Mouse (Mus musculus): Measurements from ENCODE around the gene Sf1. TPM values are rescaled to one million over a fixed set of nuclear protein-coding genes. Genes with fewer than 3 reads are reported as not detected.

The Sf1 gene
- polyA plus RNA-seq, 1 experiment from 2014 or later: 132 TPM

GRCm38 (mm10) chr19:6383470-6383869 lies 20.0 kb downstream of the Sf1 start:
- Histone ChIP-seq H3K4me1 (ENCODE audit: insufficient read depth, low read length) (peaks cover 45% of the 10 kb centered on the region), H3K27me3 (ENCODE audit: insufficient read depth, low read length) (no peaks in the 10 kb centered on the region), H3K36me3 (ENCODE audit: insufficient read depth, low read length) (peaks cover 3% of the 10 kb centered on the region), H3K9ac (replicated peaks; ENCODE audit: low read length) (no peak overlapping the region), H3K4me3 (ENCODE audit: low read length) (no peak overlapping the region), H3K4me2 (replicated peaks; ENCODE audit: low read depth, low read length) (no peak overlapping the region), H3K9me3 (ENCODE audit: low read length) (no peaks in the 10 kb centered on the region), H3K27ac (ENCODE audit: low read length) (peak overlapping the region; percentile 72)
- WGBS: 31% methylated on average over 5 of the region's 5 CpGs
- peak; percentile 41; the same call in 1 of the 2 replicates for ATAC-seq (ENCODE audit: low FRiP score, low TSS enrichment)

DNA sequence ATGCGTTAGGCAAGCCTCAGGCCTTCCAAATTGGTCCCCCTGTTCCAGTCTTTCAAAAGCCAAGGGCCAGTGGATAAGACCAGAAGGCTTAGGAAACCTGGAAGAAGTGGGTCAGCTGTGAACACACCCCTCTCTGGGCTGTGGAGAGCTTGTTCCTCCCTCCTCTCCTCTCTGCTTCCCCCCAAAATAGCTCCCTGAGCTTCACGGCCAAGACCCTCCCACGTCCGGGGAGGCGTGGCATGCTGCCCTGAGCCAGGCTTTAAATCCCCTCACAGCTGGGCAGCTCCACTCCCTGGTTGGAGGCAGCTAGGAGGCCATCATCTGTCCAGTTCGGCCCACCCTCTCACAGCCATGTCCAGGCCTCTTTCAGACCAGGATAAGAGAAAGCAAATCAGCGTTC lies 20.6 kb downstream of the Sf1 start, which contains the start of gene Pygm:
Gene Pygm, plus strand, starts transcription at position 272 of the 400 bp plus-strand sequence.
- Histone ChIP-seq H3K27ac (ENCODE audit: low read length) (peak within 1 kb of the TSS; percentile 72), H3K4me3 (ENCODE audit: low read length) (peak within 1 kb of the TSS; percentile 20), H3K27me3 (ENCODE audit: insufficient read depth, low read length) (no peaks in the 10 kb centered on the region), H3K36me3 (ENCODE audit: insufficient read depth, low read length) (no peaks in the 10 kb centered on the region), H3K4me2 (replicated peaks; ENCODE audit: low read depth, low read length) (peak within 1 kb of the TSS; percentile 45), H3K9me3 (ENCODE audit: low read length) (no peaks in the 10 kb centered on the region), H3K9ac (replicated peaks; ENCODE audit: low read length) (peak within 1 kb of the TSS; percentile 9), H3K4me1 (ENCODE audit: insufficient read depth, low read length) (peaks cover 48% of the 10 kb centered on the region)
- WGBS: 12% methylated on average over 7 of the region's 7 CpGs
- peak; percentile 62 for ATAC-seq (ENCODE audit: low FRiP score, low TSS enrichment)

GRCm38 (mm10) chr19:6384954-6385353 lies 21.5 kb downstream of the Sf1 start:
- Histone ChIP-seq H3K4me3 (ENCODE audit: low read length) (peak overlapping the region; percentile 20), H3K4me2 (replicated peaks; ENCODE audit: low read depth, low read length) (peak overlapping the region; percentile 45), H3K36me3 (ENCODE audit: insufficient read depth, low read length) (no peaks in the 10 kb centered on the region), H3K9ac (replicated peaks; ENCODE audit: low read length) (peak overlapping the region; percentile 9), H3K27me3 (ENCODE audit: insufficient read depth, low read length) (no peaks in the 10 kb centered on the region), H3K9me3 (ENCODE audit: low read length) (no peaks in the 10 kb centered on the region), H3K4me1 (ENCODE audit: insufficient read depth, low read length) (peaks cover 57% of the 10 kb centered on the region), H3K27ac (ENCODE audit: low read length) (peak overlapping the region; percentile 72)
- no peak; the same call in 1 of the 2 replicates for ATAC-seq (ENCODE audit: low FRiP score, low TSS enrichment)
- 42% methylated on average over 11 of the region's 11 CpGs for WGBS

DNA sequence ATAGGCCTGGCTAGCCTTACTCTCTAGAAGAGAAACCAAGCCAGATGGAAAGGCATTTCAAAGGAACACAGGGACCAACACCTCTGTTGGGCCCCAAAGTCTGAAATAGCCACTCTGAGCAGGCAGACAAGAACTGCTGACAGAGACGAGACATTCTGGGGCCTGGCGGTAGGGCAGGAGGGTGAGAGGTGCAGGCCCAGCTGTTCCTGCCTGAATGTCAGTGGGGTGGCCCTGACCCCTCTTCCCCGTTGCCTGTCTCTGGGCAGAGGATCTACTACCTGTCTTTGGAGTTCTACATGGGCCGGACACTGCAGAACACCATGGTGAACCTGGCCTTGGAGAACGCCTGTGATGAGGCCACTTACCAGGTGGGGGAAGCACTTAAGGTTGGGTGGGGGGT lies 21.9 kb downstream of the Sf1 start:
- WGBS: 67% methylated on average over 5 of the region's 5 CpGs

GRCm38 (mm10) chr19:6385821-6386220 lies 22.3 kb downstream of the Sf1 start:
- Histone ChIP-seq H3K36me3 (ENCODE audit: insufficient read depth, low read length) (no peaks in the 10 kb centered on the region), H3K4me1 (ENCODE audit: insufficient read depth, low read length) (peaks cover 59% of the 10 kb centered on the region), H3K27me3 (ENCODE audit: insufficient read depth, low read length) (no peaks in the 10 kb centered on the region), H3K4me2 (replicated peaks; ENCODE audit: low read depth, low read length) (peak overlapping the region; percentile 45), H3K9ac (replicated peaks; ENCODE audit: low read length) (no peak overlapping the region), H3K27ac (ENCODE audit: low read length) (no peak overlapping the region), H3K9me3 (ENCODE audit: low read length) (no peaks in the 10 kb centered on the region), H3K4me3 (ENCODE audit: low read length) (0 out of 2 replicates have a peak overlapping the region, but pooled peaks have one; percentile 20)
- WGBS: 82% methylated on average over 7 of the region's 7 CpGs
- ATAC-seq (ENCODE audit: low FRiP score, low TSS enrichment): no peak

More for the DNA sequence above, 21.9 kb downstream of the Sf1 start:
- H3K9me3 ChIP-seq (ENCODE audit: low read length): no peaks in the 10 kb centered on the region
- peak overlapping the region; percentile 20 for H3K4me3 ChIP-seq (ENCODE audit: low read length)
- H3K4me1 ChIP-seq (ENCODE audit: insufficient read depth, low read length): peaks cover 59% of the 10 kb centered on the region
- no peak for ATAC-seq (ENCODE audit: low FRiP score, low TSS enrichment)
- peak overlapping the region; percentile 9; the same call in 1 of the 2 replicates for H3K9ac ChIP-seq (replicated peaks; ENCODE audit: low read length)
- H3K36me3 ChIP-seq (ENCODE audit: insufficient read depth, low read length): no peaks in the 10 kb centered on the region
- peak overlapping the region; percentile 45 for H3K4me2 ChIP-seq (replicated peaks; ENCODE audit: low read depth, low read length)
- H3K27ac ChIP-seq (ENCODE audit: low read length): 0 out of 2 replicates have a peak overlapping the region, but pooled peaks have one; percentile 72
- H3K27me3 ChIP-seq (ENCODE audit: insufficient read depth, low read length): no peaks in the 10 kb centered on the region

DNA sequence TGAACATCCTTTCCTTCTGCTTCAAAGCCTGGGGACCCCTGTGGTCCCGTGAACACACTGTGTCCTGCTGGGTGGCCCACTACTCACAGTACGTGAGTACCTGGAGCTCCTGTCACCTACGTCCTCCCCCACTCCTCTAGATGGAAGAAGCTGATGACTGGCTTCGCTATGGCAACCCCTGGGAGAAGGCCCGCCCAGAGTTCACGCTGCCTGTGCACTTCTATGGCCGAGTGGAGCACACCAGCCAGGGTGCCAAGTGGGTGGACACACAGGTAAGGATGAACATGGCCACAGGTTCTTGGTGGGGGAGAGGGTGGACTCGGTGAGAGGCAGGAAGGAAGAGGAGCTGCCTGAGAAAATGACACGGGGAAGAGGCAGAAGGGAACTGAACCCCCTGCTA lies 22.7 kb downstream of the Sf1 start:
- no peak overlapping the region for H3K9ac ChIP-seq (replicated peaks; ENCODE audit: low read length)
- no peak overlapping the region for H3K27ac ChIP-seq (ENCODE audit: low read length)
- H3K4me1 ChIP-seq (ENCODE audit: insufficient read depth, low read length): peaks cover 59% of the 10 kb centered on the region
- WGBS: 51% methylated on average over 9 of the region's 9 CpGs
- no peak for ATAC-seq (ENCODE audit: low FRiP score, low TSS enrichment)
- H3K4me3 ChIP-seq (ENCODE audit: low read length): no peak overlapping the region
- no peaks in the 10 kb centered on the region for H3K9me3 ChIP-seq (ENCODE audit: low read length)
- no peak overlapping the region; the same call in 1 of the 2 replicates for H3K4me2 ChIP-seq (replicated peaks; ENCODE audit: low read depth, low read length)
- no peaks in the 10 kb centered on the region for H3K27me3 ChIP-seq (ENCODE audit: insufficient read depth, low read length)
- H3K36me3 ChIP-seq (ENCODE audit: insufficient read depth, low read length): no peaks in the 10 kb centered on the region

DNA sequence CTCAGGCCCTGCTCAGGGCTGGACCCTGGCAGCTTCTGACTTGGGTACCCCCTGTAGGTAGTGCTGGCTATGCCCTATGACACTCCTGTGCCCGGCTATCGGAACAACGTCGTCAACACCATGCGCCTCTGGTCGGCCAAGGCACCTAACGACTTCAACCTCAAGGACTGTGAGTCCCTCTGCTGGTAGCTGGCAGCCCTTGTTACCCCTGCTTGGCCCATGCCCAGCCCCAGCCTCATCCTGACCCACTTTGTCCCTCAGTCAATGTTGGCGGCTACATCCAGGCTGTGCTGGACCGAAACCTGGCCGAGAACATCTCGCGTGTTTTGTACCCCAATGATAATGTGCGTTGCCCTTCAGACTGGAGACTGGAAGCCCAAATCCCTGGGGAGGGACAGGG lies 24.5 kb downstream of the Sf1 start:
- Histone ChIP-seq H3K4me3 (ENCODE audit: low read length) (no peak overlapping the region), H3K4me2 (replicated peaks; ENCODE audit: low read depth, low read length) (no peak overlapping the region), H3K9me3 (ENCODE audit: low read length) (no peaks in the 10 kb centered on the region), H3K9ac (replicated peaks; ENCODE audit: low read length) (no peak overlapping the region), H3K27me3 (ENCODE audit: insufficient read depth, low read length) (no peaks in the 10 kb centered on the region), H3K4me1 (ENCODE audit: insufficient read depth, low read length) (peaks cover 54% of the 10 kb centered on the region), H3K27ac (ENCODE audit: low read length) (no peak overlapping the region), H3K36me3 (ENCODE audit: insufficient read depth, low read length) (no peaks in the 10 kb centered on the region)
- WGBS: 84% methylated on average over 13 of the region's 13 CpGs
- no peak for ATAC-seq (ENCODE audit: low FRiP score, low TSS enrichment)

- no peak overlapping the region for H3K27ac ChIP-seq (ENCODE audit: low read length)
- no peaks in the 10 kb centered on the region for H3K27me3 ChIP-seq (ENCODE audit: insufficient read depth, low read length)
- H3K9me3 ChIP-seq (ENCODE audit: low read length): no peaks in the 10 kb centered on the region
- H3K4me3 ChIP-seq (ENCODE audit: low read length): peak overlapping the region; percentile 40
- no peaks in the 10 kb centered on the region for H3K36me3 ChIP-seq (ENCODE audit: insufficient read depth, low read length)
- peak overlapping the region; percentile 62 for H3K4me2 ChIP-seq (replicated peaks; ENCODE audit: low read depth, low read length)
- H3K9ac ChIP-seq (replicated peaks; ENCODE audit: low read length): peak overlapping the region; percentile 58
- 9% methylated on average over 16 of the region's 16 CpGs for WGBS
- peaks cover 36% of the 10 kb centered on the region for H3K4me1 ChIP-seq (ENCODE audit: insufficient read depth, low read length)
- peak; percentile 39; the same call in 1 of the 2 replicates for ATAC-seq (ENCODE audit: low FRiP score, low TSS enrichment)
Measured at GRCm38 (mm10) chr19:6389803-6390202, 26.3 kb downstream of the Sf1 start.

GRCm38 (mm10) chr19:6390251-6390650 lies 26.8 kb downstream of the Sf1 start:
- Histone ChIP-seq H3K9me3 (ENCODE audit: low read length) (no peaks in the 10 kb centered on the region), H3K4me3 (ENCODE audit: low read length) (peak overlapping the region; percentile 40; the same call in 1 of the 2 replicates), H3K4me1 (ENCODE audit: insufficient read depth, low read length) (peaks cover 32% of the 10 kb centered on the region), H3K27ac (ENCODE audit: low read length) (no peak overlapping the region), H3K27me3 (ENCODE audit: insufficient read depth, low read length) (no peaks in the 10 kb centered on the region), H3K4me2 (replicated peaks; ENCODE audit: low read depth, low read length) (peak overlapping the region; percentile 62; the same call in 1 of the 2 replicates), H3K36me3 (ENCODE audit: insufficient read depth, low read length) (no peaks in the 10 kb centered on the region), H3K9ac (replicated peaks; ENCODE audit: low read length) (no peak overlapping the region)
- no peak for ATAC-seq (ENCODE audit: low FRiP score, low TSS enrichment)
- WGBS: 43% methylated on average over 6 of the region's 6 CpGs

- Histone ChIP-seq H3K4me2 (replicated peaks; ENCODE audit: low read depth, low read length) (no peak overlapping the region), H3K9ac (replicated peaks; ENCODE audit: low read length) (no peak overlapping the region), H3K36me3 (ENCODE audit: insufficient read depth, low read length) (no peaks in the 10 kb centered on the region), H3K4me1 (ENCODE audit: insufficient read depth, low read length) (peaks cover 19% of the 10 kb centered on the region), H3K4me3 (ENCODE audit: low read length) (no peak overlapping the region), H3K27me3 (ENCODE audit: insufficient read depth, low read length) (no peaks in the 10 kb centered on the region), H3K9me3 (ENCODE audit: low read length) (no peaks in the 10 kb centered on the region), H3K27ac (ENCODE audit: low read length) (no peak overlapping the region)
- 91% methylated on average over 14 of the region's 14 CpGs for WGBS
- no peak for ATAC-seq (ENCODE audit: low FRiP score, low TSS enrichment)
Measured at GRCm38 (mm10) chr19:6392743-6393393, 29.4 kb downstream of the Sf1 start.

Data from kidney, embryonic 16.5 days (tissue).